Mouse (Mus musculus): Measurements from ENCODE around the gene Smpd2.
A peak's percentile ranks its signal among the peaks of the same experiment; 100 is the strongest.

The Smpd2 gene

GRCm38 (mm10) chr10:41489708-41490517, at the start of gene Smpd2, which contains the start of gene Ppil6:
TSS of gene Smpd2 (minus strand) at chr10:41490369.
TSS of gene Ppil6 (plus strand) at chr10:41490439.
- peak; percentile 93 for DNase-seq (ENCODE audit: low spot score)

- DNase-seq (ENCODE audit: low spot score): no peak
Observed at GRCm38 (mm10) chr10:41538986-41539385, 48.8 kb upstream of the Smpd2 start.

- no peak for DNase-seq (ENCODE audit: low spot score)
Observed at GRCm38 (mm10) chr10:41537983-41538330, 47.8 kb upstream of the Smpd2 start.

GRCm38 (mm10) chr10:41537226-41537982, 47.2 kb upstream of the Smpd2 start:
- no peak for DNase-seq (ENCODE audit: low spot score)

- DNase-seq (ENCODE audit: low spot score): no peak
Observed at GRCm38 (mm10) chr10:41536714-41537113, 46.5 kb upstream of the Smpd2 start.

GRCm38 (mm10) chr10:41535991-41536390, 45.8 kb upstream of the Smpd2 start:
- no peak for DNase-seq (ENCODE audit: low spot score)

GRCm38 (mm10) chr10:41529972-41530371, 39.8 kb upstream of the Smpd2 start:
- no peak for DNase-seq (ENCODE audit: low spot score)

- no peak for DNase-seq (ENCODE audit: low spot score)
Observed at GRCm38 (mm10) chr10:41525696-41526095, 35.5 kb upstream of the Smpd2 start.

- DNase-seq (ENCODE audit: low spot score): no peak
Observed at GRCm38 (mm10) chr10:41523386-41523785, 33.2 kb upstream of the Smpd2 start.

- DNase-seq (ENCODE audit: low spot score): no peak
Observed at GRCm38 (mm10) chr10:41520410-41520673, 30.2 kb upstream of the Smpd2 start.

- peak; percentile 57 for DNase-seq (ENCODE audit: low spot score)
Observed at GRCm38 (mm10) chr10:41519640-41520409, 29.7 kb upstream of the Smpd2 start.

GRCm38 (mm10) chr10:41518981-41519618, 28.9 kb upstream of the Smpd2 start, which contains the start of gene Cd164:
TSS of gene Cd164 (plus strand) at chr10:41519414.
- peak; percentile 90 for DNase-seq (ENCODE audit: low spot score)

- DNase-seq (ENCODE audit: low spot score): peak; percentile 50
Observed at GRCm38 (mm10) chr10:41518508-41518980, 28.4 kb upstream of the Smpd2 start.

GRCm38 (mm10) chr10:41514921-41515320, 24.8 kb upstream of the Smpd2 start:
- DNase-seq (ENCODE audit: low spot score): no peak

- no peak for DNase-seq (ENCODE audit: low spot score)
Observed at GRCm38 (mm10) chr10:41514301-41514700, 24.1 kb upstream of the Smpd2 start.

GRCm38 (mm10) chr10:41509160-41509559, 19.0 kb upstream of the Smpd2 start:
- no peak for DNase-seq (ENCODE audit: low spot score)

- peak; percentile 37 for DNase-seq (ENCODE audit: low spot score)
Observed at GRCm38 (mm10) chr10:41505446-41505845, 15.3 kb upstream of the Smpd2 start.

GRCm38 (mm10) chr10:41504996-41505395, 14.8 kb upstream of the Smpd2 start:
- no peak for DNase-seq (ENCODE audit: low spot score)

- no peak for DNase-seq (ENCODE audit: low spot score)
Observed at GRCm38 (mm10) chr10:41500941-41501340, 10.8 kb upstream of the Smpd2 start.

- DNase-seq (ENCODE audit: low spot score): no peak
Observed at GRCm38 (mm10) chr10:41491111-41491510, 942 bp upstream of the Smpd2 start.

GRCm38 (mm10) chr10:41490518-41490873, 327 bp upstream of the Smpd2 start:
- DNase-seq (ENCODE audit: low spot score): no peak

- DNase-seq (ENCODE audit: low spot score): no peak
Observed at GRCm38 (mm10) chr10:41489294-41489693, 875 bp downstream of the Smpd2 start.
